Mouse (Mus musculus): Measurements from ENCODE around the gene Folh1.
A peak's percentile ranks its signal among the peaks of the same experiment; 100 is the strongest.
"Not testable (repeated sequence)": the region's sequence is repeated elsewhere in the genome, so short reads cannot be mapped to it uniquely, and the experiment has no call there.

Gene Folh1

GRCm38 (mm10) chr7:86775617-86776325 lies at the start of gene Folh1:
Folh1 (minus strand) TSS chr7:86775943.
- peak; percentile 39 for DNase-seq

GRCm38 (mm10) chr7:86816466-86816865 lies 40.7 kb upstream of the Folh1 start:
- no peak for DNase-seq

- DNase-seq = not testable (repeated sequence)
These were observed 40.0 kb upstream of the Folh1 start for GRCm38 (mm10) chr7:86815716-86816115.

GRCm38 (mm10) chr7:86815241-86815640 lies 39.5 kb upstream of the Folh1 start:
- not testable (repeated sequence) for DNase-seq

GRCm38 (mm10) chr7:86794727-86795126 lies 19.0 kb upstream of the Folh1 start, which contains the start of gene Vmn2r77:
Vmn2r77 (plus strand) TSS chr7:86795027.
- no peak for DNase-seq

- DNase-seq = no peak
These were observed 4.1 kb downstream of the Folh1 start for GRCm38 (mm10) chr7:86771621-86772020.

- no peak for DNase-seq
These were observed 11.1 kb downstream of the Folh1 start for GRCm38 (mm10) chr7:86764628-86765027.

- no peak for DNase-seq
These were observed 15.0 kb downstream of the Folh1 start for GRCm38 (mm10) chr7:86760751-86761150.

- no peak for DNase-seq
These were observed 50.7 kb downstream of the Folh1 start for GRCm38 (mm10) chr7:86725013-86725412.

GRCm38 (mm10) chr7:86688030-86688429 lies 87.7 kb downstream of the Folh1 start, which contains the start of gene Olfr292:
Olfr292 (plus strand) TSS chr7:86688330.
- DNase-seq = no peak
